Mouse (Mus musculus): ENCODE measurements around the gene Gxylt1.
"Not testable (repeated sequence)": the region's sequence is repeated elsewhere in the genome, so short reads cannot be mapped to it uniquely, and the experiment has no call there.

Gene Gxylt1

DNA sequence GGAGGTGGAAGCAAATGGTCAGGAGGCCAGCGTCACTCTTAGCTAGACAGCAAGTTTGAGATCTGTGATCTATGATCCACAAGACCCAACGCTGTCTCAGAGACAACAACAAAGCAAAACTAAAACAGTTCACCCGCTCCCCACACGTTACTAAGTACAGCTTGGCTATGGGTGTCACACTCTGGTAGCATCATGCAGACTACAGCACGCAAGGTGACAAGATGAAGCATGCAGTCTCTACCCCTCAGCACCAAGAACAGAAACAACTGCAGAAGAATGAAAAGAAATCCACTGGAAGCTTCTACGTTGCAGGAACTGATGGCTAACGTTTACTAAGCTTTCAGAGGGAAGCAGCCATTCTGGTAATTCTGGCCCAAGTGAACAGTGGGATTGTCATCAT, 11.4 kb downstream of the Gxylt1 start:
- DNase-seq (ENCODE audit: low spot score), result no peak

- DNase-seq (ENCODE audit: low spot score), result peak; percentile 31
These were observed 12.2 kb downstream of the Gxylt1 start for GRCm38 (mm10) chr15:93262818-93263217.

DNA sequence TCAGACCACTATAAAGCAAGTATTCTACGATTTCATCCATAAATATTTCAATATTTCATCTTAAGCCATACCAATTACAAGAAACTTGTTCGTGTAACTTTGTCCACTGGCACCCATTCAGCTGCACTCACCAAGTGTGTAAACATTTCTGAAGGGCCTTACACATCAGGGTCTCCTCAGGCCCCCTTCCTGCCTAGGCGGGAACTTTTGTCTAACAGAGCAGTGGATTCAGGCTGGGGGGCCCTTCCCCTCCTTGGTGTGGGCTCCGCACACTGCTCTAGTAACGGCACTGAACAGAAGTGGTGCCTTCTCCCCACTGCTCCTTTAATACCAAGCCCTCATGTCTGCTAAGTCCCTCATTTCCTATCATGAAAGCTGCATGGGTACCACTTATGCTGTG, 12.7 kb downstream of the Gxylt1 start:
- DNase-seq (ENCODE audit: low spot score), result no peak

GRCm38 (mm10) chr15:93259933-93260332, 15.0 kb downstream of the Gxylt1 start:
- DNase-seq (ENCODE audit: low spot score), result no peak

GRCm38 (mm10) chr15:93255295-93255694, 19.7 kb downstream of the Gxylt1 start:
- DNase-seq (ENCODE audit: low spot score), result no peak

DNA sequence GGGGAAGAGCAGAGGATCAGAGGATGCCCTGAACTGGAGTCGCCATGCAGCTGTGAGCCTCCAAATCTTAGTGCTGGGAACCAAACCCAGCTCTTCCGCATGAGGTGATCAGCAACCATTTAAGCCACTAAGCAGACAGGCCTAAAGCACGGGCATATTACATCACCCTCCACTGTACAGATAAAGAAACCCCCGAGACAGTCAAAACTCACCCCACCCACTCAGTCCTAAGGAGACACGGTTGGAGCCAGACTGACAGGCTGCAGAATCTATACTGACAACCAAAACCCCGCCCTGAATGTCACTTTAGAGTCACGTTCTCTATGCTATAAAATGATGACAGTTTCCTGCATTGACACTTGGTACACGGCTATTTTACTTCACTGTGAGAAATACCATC, 21.8 kb downstream of the Gxylt1 start:
- no peak for DNase-seq (ENCODE audit: low spot score)

DNA sequence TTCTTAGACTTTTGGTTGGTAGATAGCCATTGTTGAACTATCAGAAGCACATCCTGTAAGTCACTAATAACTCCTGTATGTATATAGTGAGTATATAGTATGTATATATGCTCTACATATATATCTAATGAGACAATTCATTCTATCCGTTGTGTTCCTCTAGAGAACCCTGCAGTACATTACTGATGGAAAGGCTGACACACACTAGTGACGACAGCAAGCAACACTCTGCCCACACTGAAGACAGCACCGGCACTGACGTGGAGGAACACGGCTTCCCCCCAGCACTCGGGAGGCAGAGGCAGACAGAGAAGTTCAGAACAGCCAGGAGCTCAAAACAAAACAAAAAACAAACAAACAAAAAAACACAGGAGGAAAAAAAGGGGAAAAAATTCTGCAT, 22.6 kb downstream of the Gxylt1 start:
- DNase-seq (ENCODE audit: low spot score), result no peak

DNA sequence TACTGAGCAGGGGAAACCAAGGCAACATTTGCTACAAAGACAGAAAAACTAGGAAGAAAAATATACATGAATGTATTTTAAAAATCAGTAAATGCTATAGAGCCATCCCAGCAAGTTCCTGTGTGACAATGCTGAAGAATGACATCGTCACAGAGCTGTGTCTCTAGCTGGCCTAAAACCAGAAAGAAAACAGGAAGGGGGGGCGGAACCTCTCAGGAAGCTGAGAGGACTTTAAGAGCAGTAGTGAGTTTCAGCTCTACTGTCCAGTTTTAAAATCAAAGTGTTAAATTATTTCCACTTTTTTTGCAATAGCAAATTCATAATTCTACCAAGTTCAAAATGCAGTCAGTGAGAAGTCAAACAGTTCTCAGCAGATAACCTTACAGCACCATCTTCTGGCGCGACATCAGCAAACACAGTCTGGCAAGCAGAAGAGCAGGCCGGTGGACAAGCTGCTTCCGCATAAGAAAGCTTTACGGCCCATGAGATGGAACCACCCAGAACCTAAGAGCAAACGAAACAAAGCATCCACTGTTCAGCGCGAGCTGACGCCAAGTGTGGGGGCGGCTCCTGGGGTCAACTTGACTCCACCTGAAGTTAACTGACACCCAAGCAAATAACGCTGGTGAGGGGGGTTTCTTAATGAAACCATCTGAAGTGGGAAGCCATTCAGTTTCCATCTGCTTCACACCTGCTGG, 23.3 kb downstream of the Gxylt1 start:
- DNase-seq (ENCODE audit: low spot score), result no peak

DNA sequence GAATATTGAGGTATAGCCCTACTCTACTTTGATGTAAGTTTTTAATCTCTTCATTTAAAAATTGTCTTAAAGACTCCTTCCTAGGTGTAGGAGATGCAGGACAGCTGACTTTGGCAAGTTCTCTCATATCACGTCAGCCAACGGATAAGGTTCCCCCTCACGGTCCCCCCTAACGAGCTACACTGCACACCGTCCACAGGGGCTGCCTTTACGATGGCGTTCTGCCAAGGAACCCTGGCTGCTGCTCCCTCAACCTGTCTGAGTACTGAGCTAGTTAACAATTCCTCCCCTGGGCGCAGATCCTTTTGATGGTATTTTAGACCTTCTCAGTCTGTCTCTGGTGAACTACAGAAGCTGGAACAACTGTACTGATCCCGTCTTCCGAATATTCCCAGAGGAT, 31.8 kb downstream of the Gxylt1 start:
- no peak for DNase-seq (ENCODE audit: low spot score)

- not testable (repeated sequence) for DNase-seq (ENCODE audit: low spot score)
These were observed 38.5 kb downstream of the Gxylt1 start for GRCm38 (mm10) chr15:93236456-93236855.

GRCm38 (mm10) chr15:93229028-93229427, 46.0 kb downstream of the Gxylt1 start:
- no peak for DNase-seq (ENCODE audit: low spot score)

DNA sequence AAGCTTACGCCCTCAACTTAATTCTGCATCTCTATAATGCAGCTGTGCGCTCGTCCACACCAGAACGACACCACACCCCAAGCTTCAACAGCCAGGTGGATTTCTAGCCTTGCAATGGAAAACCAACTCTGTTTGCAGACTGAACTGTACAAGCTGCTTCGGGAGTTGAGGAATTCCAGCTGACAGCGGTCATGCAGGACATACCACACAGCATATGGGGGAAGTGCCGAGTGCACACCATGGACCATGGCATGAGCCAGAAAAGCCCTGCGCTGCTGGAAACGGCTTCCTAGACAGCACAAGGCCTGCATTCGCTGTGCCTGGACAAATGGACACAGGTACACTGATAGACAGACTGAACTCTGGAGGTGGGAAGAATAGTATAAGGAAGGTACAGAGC, 46.6 kb downstream of the Gxylt1 start:
- DNase-seq (ENCODE audit: low spot score), result no peak

GRCm38 (mm10) chr15:93227764-93228079, 47.3 kb downstream of the Gxylt1 start:
- peak; percentile 31 for DNase-seq (ENCODE audit: low spot score)

GRCm38 (mm10) chr15:93226930-93227763, 47.8 kb downstream of the Gxylt1 start:
- no peak for DNase-seq (ENCODE audit: low spot score)

DNA sequence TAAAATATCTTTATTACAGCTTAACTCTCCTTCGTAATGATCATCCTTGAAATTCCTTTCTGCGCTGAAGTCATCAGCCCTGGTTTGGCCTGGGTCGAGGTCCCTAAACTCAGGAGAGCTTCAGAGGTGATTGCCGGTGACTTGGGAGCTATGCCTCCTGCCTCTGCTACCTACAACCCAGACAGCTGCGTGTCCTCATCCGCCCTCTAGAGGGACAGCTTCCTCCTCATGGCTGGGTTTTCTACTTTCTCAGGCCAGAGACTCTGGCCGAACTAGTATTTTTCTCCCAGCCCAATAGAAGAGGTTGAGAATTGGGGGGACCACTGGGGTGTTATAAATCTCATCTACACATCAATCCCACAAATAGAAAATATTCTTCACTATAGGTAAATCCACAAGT, 52.5 kb downstream of the Gxylt1 start:
- peak; percentile 14 for DNase-seq (ENCODE audit: low spot score)

- no peak for DNase-seq (ENCODE audit: low spot score)
These were observed 62.4 kb downstream of the Gxylt1 start for GRCm38 (mm10) chr15:93212617-93213016.

DNA sequence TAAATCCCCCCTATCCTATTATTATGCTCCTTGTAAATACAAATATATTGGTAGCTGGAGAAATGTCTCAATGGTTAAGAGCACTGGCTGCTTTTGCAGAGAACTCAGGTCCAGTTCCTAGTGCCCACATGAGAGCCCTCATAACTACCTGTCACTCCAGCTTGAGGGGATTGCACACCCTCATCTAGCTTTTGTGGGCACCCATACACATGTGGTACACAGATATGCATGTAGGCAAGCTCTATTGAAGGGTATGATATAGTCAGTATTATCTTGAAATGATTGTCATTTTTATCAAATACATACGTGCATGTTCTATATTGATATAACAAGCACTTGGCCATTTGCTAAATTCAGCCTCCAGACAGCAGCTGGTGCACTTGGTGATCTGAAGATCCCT, 70.1 kb downstream of the Gxylt1 start:
- no peak for DNase-seq (ENCODE audit: low spot score)

- peak; percentile 71 for DNase-seq (ENCODE audit: low spot score)
These were observed 73.0 kb downstream of the Gxylt1 start for GRCm38 (mm10) chr15:93201956-93202355.

DNA sequence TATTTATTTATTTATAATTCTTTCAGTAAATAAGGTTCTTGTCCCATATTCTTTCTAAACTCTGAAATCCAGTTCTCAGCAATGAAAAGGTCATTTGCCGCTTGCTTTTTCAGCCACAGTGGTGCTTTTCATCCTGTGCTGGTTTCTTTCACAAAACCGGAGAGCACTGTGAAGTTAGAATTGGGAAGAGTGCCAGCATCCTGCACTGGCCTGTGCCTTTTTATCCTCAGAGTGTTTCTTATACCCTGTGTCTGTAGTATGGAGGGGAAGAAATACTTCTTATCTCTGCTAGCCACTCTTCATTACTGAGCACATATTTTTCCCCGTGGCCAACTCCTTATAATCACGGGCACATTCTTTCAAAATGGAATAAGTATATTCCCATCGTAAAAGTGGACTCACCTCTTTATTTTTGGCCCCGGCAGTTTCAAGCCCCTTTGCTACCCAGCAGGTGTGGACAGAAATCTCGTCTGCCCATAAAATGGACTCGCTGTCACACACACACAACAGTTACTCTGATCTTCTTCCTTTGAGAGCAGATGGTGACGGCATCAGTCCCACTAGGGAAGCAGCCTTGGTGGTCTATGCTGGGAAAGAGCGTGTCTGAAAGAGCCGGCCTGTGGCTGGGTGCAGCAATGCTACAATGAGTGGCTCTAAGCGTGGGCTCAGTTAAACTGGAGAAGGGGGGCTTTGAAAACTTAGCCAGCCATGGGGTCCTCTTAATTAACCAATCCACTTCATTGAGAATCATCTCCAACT, 83.4 kb downstream of the Gxylt1 start:
- no peak for DNase-seq (ENCODE audit: low spot score)

All from adipocyte (in vitro differentiated cells).